Mouse (Mus musculus) layer of hippocampus, adult 18-20 months (tissue): ENCODE data around the gene Hectd3. TPM values are rescaled to one million over a fixed set of nuclear protein-coding genes. Genes with fewer than 3 reads are reported as not detected.
A peak's percentile ranks its signal among the peaks of the same experiment; 100 is the strongest.

ENCODE experiments used
- DNase-seq, 2 experiments: peaks; one replicate each; pipeline ENCODE4 v3.0.0; 2022; ENCODE audit warnings: low spot score in 2 of 2
- total RNA-seq, 2 experiments: library from RNA; stranded (reverse); gene quantifications; 2 replicates each; pipeline ENCODE4 v1.2.3; 2021

The Hectd3 gene
- total RNA-seq, 2 experiments from 2014 or later: 43.7 to 45.4 TPM

DNA sequence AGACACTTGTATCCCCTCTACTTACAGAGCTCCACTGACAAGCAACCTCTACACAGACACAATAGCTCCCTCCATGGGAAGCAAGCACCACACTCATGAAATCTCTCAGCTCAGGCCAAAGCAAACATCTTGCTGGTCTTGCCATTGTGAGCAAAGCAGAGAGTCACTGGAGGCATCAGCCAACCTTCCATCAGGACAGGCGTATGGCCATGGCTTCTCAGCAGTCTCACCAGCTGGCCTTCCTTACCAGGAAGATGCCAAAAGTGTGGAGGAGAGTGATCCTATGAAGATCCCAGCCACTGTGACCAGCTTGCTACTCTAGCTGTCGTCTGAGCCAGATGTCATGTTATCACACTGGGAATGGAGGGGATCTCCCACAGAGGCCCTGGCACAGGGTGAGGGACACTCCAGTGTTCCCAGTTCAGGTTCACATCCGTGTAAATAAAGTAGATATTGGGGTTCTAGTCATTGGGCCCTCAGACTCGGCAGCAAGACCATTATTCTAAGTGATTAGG lies 19.8 kb downstream of the Hectd3 start:
- DNase-seq: no peak

DNA sequence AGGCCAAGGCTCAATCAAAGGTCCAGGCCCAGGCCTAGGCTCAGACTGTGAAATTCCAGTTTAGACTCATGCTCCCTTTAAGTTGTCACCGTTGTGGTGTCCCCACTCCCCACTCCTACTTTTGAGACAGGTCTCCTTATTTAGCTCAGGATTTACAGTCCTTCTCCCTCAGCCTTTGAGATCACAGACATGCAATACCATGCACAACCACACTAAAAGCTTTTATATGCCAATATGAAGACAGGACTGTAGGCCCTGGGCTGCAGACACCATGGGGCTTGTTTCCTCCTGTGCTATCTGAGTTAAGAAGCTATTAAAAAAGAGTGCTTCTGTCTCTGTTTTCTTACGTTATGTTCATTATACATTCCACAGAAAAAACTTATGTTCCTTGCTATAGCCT lies 22.6 kb downstream of the Hectd3 start:
- no peak for DNase-seq

DNA sequence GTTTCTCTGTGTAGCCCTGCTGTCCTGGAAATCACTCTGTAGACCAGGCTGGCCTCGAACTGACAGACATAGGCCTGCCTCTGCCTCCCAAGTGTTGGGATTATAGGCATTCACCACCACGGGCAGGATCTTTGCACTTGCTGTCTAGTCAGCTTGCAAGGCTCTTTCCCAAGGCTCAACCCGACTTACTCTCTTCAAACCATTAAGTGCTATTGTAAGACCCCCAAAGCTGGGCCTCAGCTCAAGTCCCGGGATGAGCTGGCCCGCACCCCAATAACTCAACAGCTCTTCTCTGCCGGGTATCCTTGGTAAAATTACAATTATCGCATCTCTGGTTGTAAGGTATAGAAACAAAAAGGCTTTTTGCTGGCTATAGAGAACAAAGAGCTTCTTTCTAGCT lies 23.2 kb downstream of the Hectd3 start:
- no peak for DNase-seq

DNA sequence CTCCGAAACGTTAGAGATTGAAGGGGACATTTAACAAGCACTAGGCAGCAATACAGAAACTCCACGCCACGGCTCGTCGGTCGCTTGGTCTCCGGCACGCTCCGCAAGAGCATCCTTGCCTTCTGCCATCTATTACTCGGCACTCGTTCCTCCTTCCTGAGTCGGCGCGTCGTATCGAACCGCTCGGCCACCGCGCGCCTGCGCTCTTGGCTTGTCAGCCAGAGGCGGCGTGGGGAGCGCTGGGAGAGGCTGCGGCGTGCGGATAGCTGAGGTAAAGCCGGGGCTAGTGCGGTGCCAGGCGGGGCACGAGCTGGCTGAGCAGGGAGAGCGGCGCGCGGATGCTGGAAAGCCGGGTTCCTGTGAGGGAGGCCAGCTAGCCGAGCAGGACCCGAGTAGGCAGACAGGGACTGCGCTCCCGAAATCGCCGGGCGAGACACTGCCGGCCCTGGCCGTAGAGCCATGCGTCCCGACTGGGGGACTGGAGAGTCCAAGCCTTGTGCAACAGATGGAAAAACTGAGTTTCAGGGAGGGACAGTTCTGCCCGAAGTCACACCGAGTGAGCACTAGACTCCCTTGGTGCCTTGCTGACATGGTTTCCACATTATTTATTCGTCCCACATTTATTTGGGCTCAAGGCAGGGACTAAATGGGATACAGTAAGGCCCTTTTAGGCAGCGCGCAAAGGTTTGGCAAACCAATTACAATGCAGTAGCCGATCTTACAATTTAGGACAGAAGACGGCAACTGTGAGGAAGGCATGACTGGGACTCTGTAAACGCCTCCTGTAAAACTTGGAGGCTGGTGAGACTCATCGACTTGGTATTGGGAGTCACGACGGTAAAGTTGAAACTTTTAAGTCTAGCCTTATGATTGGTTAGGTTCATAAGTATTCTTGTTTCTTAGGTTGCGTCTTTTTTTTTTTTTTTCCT lies 24.4 kb downstream of the Hectd3 start, which contains the start of gene Eif2b3:
Eif2b3 (plus strand) TSS at position 197 of the 929 bp plus-strand sequence.
- DNase-seq: peak; percentile 89 to 93

DNA sequence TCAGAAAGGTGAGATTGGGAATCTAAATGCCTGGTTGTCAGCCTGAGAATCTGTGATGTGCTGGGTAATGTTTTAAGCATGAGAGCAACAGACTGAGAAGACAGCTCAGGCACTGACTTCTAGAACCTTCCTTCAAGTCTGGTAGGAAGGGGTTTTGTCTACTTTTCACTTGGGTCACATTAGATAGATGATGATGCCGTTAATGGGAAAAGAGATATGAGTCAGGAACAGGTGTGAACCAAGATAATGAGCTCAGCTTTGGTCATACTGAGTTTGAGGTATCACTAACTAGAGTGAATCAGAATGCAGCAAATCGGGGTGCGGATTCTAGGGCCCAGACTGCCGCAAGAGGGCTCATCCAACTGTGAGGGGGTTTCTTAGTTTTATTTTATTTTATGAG lies 28.4 kb downstream of the Hectd3 start:
- DNase-seq: no peak

DNA sequence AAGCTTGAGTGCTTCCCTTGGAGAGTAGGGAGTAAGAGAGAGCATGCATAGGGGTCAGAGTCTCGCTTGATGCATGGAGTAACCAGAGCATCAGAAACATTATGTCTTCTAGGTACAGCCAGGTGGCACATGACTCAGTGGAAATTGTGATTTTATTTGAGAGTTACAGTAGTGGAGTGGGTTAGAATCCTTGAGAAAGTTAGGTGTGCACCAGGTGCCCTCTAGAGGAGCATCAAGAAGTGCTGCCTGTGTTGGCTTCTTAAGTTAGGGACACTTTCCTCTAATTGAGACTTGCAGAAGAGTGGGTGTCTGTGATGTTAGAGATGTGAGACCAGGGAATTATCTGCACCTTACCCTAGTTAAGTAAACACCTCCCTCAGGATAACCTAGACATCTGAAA lies 36.0 kb downstream of the Hectd3 start:
- no peak for DNase-seq

DNA sequence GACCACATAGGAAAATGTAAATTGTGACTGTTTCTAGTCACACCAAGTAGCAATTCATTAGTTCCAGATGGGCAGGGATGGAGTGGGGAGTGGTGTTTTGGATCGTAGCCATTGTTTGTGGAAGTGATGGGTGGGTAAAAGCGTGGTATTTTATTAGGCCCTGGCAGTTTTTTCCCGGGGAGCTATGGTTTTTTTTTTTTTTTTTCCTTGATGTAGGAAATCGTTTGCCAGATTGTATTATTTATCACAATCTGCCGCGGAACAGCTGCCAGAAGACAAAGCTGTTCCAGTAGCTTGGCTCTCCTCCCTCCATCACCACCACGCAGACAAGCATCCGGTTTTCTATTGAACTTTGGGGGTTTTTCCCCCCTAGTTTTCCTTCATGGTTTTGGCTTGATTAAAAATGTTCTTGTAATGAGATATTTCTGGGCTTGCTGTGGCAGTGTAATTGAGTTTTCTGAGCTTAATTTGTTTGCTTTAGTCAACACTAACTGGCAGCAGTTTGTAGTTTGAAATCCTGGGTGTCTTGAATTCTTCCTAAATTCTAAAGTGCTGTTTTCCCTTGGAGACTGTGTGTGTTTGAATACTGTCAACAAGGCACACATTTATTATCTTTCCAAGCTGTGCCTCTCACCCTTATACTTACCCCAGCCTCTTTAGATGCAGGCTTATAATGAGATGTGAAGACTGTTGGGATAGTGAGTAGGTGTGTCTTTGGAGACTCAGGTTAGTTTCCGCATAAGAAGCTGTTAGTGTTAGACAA lies 45.0 kb downstream of the Hectd3 start:
- peak; percentile 71 to 93 for DNase-seq

DNA sequence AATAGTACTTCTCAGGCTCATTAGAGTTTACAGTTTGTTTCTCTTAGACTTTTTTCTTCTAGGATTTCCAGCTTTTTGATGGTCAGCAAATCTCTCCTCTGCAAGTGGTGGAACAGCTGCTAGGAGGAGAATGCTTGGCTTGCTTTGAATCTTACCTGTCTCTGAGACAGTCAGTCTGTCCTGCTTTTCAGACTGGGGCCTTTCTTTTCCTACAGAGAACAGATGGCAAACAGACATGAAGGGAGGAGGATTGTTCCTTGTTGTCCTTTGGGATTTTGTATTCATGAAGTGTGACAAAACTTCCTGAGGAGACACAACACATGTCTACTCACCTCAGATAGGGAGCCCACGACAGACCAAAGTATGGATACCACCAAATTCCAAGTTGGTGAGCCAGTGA lies 45.7 kb downstream of the Hectd3 start:
- no peak for DNase-seq

DNA sequence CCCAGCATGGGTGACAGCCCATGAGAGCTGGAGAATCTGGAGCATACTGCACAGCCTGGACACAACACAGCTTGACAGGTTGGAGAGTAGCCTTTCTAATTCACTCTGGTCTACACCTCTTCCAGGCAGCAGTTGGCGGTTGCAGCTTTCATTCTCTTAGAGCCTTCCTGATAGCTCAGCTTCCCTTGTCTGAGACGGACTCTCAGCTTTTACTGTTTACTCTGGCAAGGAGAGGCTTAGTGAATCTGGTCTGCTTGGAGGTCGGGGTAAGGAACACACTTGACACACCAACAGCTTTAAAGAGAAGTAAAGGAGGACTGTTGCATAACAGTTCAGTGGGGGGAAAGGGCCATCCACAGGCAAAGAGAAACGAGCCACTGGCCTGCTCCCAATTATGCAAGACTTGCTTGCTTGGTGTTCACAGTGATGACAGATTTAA lies 46.2 kb downstream of the Hectd3 start:
- peak in 1 of 2 experiments; percentile 11 for DNase-seq

DNA sequence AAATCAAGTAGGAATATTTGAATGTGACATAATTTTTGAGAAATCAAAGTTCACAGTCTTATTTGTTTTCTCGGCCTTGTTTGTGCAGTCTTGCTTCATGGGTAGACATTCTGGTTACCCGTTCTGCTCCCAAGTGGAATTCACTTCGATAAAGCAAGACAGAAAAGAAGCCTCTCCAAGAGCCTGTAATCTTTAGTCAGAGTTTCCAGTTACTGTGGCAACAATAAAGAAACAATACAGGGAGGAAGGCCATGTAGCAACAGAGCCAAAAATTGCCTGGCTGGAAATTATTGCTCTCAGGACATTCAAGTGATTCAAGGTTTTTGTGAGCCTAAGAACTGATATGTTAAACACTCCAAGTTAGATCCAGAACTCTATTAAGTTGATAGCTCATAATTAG lies 53.7 kb downstream of the Hectd3 start:
- DNase-seq: no peak

DNA sequence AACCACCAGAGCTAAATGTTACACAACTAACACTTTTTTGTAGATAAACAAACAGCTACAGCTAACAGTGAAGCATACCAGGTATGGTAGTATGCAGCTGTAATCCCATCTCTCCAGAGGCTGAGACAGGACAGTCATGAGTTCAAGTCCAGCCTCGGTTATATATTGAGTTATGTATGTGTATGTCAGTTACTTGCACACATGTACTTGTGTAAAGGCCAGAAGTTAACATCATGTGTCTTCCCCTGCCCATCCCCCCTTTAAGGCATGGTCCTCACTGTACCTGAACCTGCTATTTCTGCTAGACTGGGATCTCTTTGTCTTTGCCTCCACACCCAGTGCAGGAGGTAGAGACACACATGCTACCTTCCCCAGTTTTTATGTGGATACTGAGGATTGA lies 54.4 kb downstream of the Hectd3 start:
- no peak for DNase-seq

DNA sequence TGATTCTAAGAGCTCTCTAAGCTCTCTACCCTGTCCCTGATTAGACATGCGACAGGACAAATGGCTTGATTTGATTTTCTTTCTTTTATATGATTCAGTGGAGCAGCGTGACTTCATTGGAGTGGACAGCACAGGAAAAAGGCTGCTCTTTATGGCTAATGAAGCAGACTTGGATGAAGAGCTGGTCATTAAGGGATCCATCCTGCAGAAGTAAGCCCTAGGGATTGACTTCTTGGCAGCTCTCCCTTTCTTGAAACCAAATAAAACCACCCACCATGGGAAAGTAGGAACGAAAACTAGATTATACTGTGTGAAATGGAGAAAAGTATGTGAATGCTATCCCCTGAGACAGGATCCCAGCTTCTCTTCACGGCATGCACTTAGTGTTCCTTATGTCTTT lies 57.5 kb downstream of the Hectd3 start:
- no peak for DNase-seq

DNA sequence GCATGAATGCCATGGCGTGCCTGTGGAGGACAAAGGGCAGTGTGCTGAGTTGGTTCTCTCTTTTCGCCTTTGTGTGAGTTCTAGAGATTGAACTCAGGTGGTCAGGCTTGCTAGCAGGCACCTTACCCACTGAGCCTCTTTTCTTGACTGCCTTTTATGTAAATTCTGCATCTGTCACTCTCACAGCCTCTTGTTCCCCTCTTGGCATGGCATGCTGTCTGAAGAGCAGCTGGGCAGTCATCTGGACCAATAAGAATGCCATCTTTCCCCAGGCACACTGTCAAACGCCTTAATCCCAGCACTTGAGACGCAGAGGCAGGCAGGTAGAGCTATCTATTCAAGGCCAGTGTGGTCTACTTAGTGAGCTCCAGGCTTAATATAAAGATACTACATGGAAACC lies 58.8 kb downstream of the Hectd3 start:
- DNase-seq: no peak

Other genes with a start within 250 kb of the Hectd3 start
- gene Toe1, start 187.7 kb upstream of the Hectd3 start, total RNA-seq: 10 to 100 TPM; 12.9 TPM
- gene Mutyh, start 187.6 kb upstream of the Hectd3 start, total RNA-seq: 1 to 10 TPM; 3.5 to 3.8 TPM
- gene Hpdl, start 173.6 kb upstream of the Hectd3 start, total RNA-seq: 1 to 10 TPM; 4.3 to 5.5 TPM
- gene Zswim5, start 117.9 kb upstream of the Hectd3 start, total RNA-seq: 10 to 100 TPM; 16.8 to 19.2 TPM
- 10 to 100 TPM; 61.9 to 69.4 TPM for gene Urod, start 904 bp upstream of the Hectd3 start, total RNA-seq
- gene Eif2b3, start 24.1 kb downstream of the Hectd3 start, total RNA-seq: 10 to 100 TPM; 15.8 to 17.8 TPM
- 1 to 10 TPM; 1.6 to 1.8 TPM for gene Ptch2, start 100.8 kb downstream of the Hectd3 start, total RNA-seq
- 10 to 100 TPM; 13.9 to 16.9 TPM for gene Btbd19, start 130.4 kb downstream of the Hectd3 start, total RNA-seq
- 1 to 10 TPM in 1 of 2 experiments, under 1 TPM in 1; 0.46 to 1.1 TPM for gene Tctex1d4, start 131.5 kb downstream of the Hectd3 start, total RNA-seq
- gene Plk3, start 138.6 kb downstream of the Hectd3 start, total RNA-seq: 1 to 10 TPM; 8.7 to 9.2 TPM
- 100 to 1,000 TPM; 576 to 601 TPM for gene Rps8, start 160.9 kb downstream of the Hectd3 start, total RNA-seq
- gene Kif2c, start 187.3 kb downstream of the Hectd3 start, total RNA-seq: under 1 TPM in 1 of 2 experiments, not detected in 1; 0.35 TPM